Mouse (Mus musculus) left cerebral cortex, postnatal 14 days (tissue): ENCODE results near the gene Rps7. TPM values are rescaled to one million over a fixed set of nuclear protein-coding genes. Genes with fewer than 3 reads are reported as not detected.

ENCODE experiments used
- DNase-seq, 2 experiments: peaks; one replicate each; pipeline ENCODE4 v3.0.0; 2021 to 2022; ENCODE audit warnings: low spot score in 2 of 2, mixed read lengths in 1 of 2
- intact Hi-C: fragments of 180-260 bp; cut with DNase I; formaldehyde crosslinking; loops from one replicate; pipeline ENCODE4 v1.15.1; 2025
- long read RNA-seq, 2 experiments: library from polyadenylated mRNA; stranded (forward); transcript quantifications; one replicate each; pipeline ENCODE4 v2.0.0; 2021
- total RNA-seq, 2 experiments: library from RNA; stranded (reverse); gene quantifications; 2 replicates each; pipeline ENCODE4 v1.2.3; 2021

Gene Rps7
- total RNA-seq = 100 to 1,000 TPM; 244 to 277 TPM
- long read RNA-seq, experiment 1, transcript Rps7-203 (6 exons, 820 nt) = minor isoform, 13 of 150 reads
- long read RNA-seq, experiment 1, transcript Rps7-201 (7 exons, 954 nt) = major isoform, 136 of 150 reads
- long read RNA-seq, experiment 1, partial matches to known transcripts = 0 of 150 reads
- long read RNA-seq, experiment 1, other reads (novel, unspliced or antisense) = 1 of 150 reads
- long read RNA-seq, experiment 2, transcript Rps7-201 (7 exons, 954 nt) = major isoform, 95 of 101 reads
- long read RNA-seq, experiment 2, partial matches to known transcripts = 1 of 101 reads
- long read RNA-seq, experiment 2, other reads (novel, unspliced or antisense) = 0 of 101 reads

GRCm38 (mm10) chr12:28635535-28636476 lies at the start of gene Rps7:
TSS of gene Rps7 (minus strand) at chr12:28635953.
- intact Hi-C loops = no loop called here
- DNase-seq = peak; percentile 93 to 95

- intact Hi-C loops = no loop called here
- no peak for DNase-seq
These were observed 48.9 kb upstream of the Rps7 start for GRCm38 (mm10) chr12:28684674-28685073.

- intact Hi-C loops = no loop called here
- no peak for DNase-seq
These were observed 40.1 kb upstream of the Rps7 start for GRCm38 (mm10) chr12:28675925-28676209.

GRCm38 (mm10) chr12:28675121-28675924 lies 39.6 kb upstream of the Rps7 start, which contains the start of gene Adi1:
TSS of gene Adi1 (plus strand) at chr12:28675231.
- intact Hi-C loops = no loop called here
- peak; percentile 87 to 93 for DNase-seq

GRCm38 (mm10) chr12:28674038-28674720 lies 38.4 kb upstream of the Rps7 start:
- intact Hi-C loops = no loop called here

GRCm38 (mm10) chr12:28667287-28667686 lies 31.5 kb upstream of the Rps7 start:
- intact Hi-C loops = no loop called here

More at GRCm38 (mm10) chr12:28674038-28674720, 38.4 kb upstream of the Rps7 start:
- DNase-seq = no peak

GRCm38 (mm10) chr12:28666734-28667133 lies 31.0 kb upstream of the Rps7 start:
- no peak for DNase-seq
- intact Hi-C loops = no loop called here

More at GRCm38 (mm10) chr12:28667287-28667686, 31.5 kb upstream of the Rps7 start:
- DNase-seq = no peak

GRCm38 (mm10) chr12:28662628-28663027 lies 26.9 kb upstream of the Rps7 start:
- intact Hi-C loops = no loop called here
- no peak for DNase-seq

- peak; percentile 91 to 93 for DNase-seq
- intact Hi-C loops = no loop called here
These were observed 13.7 kb upstream of the Rps7 start, which contains the start of gene Rnaseh1 for GRCm38 (mm10) chr12:28649141-28650110. TSS of gene Rnaseh1 (plus strand) at chr12:28649602.

- no peak for DNase-seq
- intact Hi-C loops = no loop called here
These were observed 3.0 kb upstream of the Rps7 start for GRCm38 (mm10) chr12:28638778-28639177.

GRCm38 (mm10) chr12:28636543-28636942 lies 790 bp upstream of the Rps7 start:
- intact Hi-C loops = no loop called here
- DNase-seq = no peak

- intact Hi-C loops = no loop called here
- no peak for DNase-seq
These were observed 657 bp downstream of the Rps7 start for GRCm38 (mm10) chr12:28635058-28635534.

- DNase-seq = no peak
- intact Hi-C loops = no loop called here
These were observed 7.3 kb downstream of the Rps7 start for GRCm38 (mm10) chr12:28628436-28628835.

GRCm38 (mm10) chr12:28627092-28627491 lies 8.7 kb downstream of the Rps7 start:
- DNase-seq = no peak
- intact Hi-C loops = no loop called here

GRCm38 (mm10) chr12:28625407-28625806 lies 10.3 kb downstream of the Rps7 start:
- intact Hi-C loops = no loop called here
- no peak for DNase-seq

GRCm38 (mm10) chr12:28624251-28624650 lies 11.5 kb downstream of the Rps7 start:
- intact Hi-C loops = no loop called here
- no peak for DNase-seq

GRCm38 (mm10) chr12:28623195-28623594 lies 12.6 kb downstream of the Rps7 start, which contains the start of gene Colec11:
TSS of gene Colec11 (minus strand) at chr12:28623377.
- intact Hi-C loops = no loop called here
- DNase-seq = no peak

GRCm38 (mm10) chr12:28622641-28623040 lies 13.1 kb downstream of the Rps7 start:
- intact Hi-C loops = no loop called here

More at GRCm38 (mm10) chr12:28622641-28623040, 13.1 kb downstream of the Rps7 start:
- DNase-seq = no peak
